Mouse (Mus musculus): ENCODE results near the gene Tmem167b. TPM values are rescaled to one million over a fixed set of nuclear protein-coding genes. Genes with fewer than 3 reads are reported as not detected.

Tmem167b gene
- total and polyA plus RNA-seq, 2 experiments from 2014 or later, result 22.4 to 25.4 TPM

GRCm38 (mm10) chr3:108513465-108513864 lies 48.8 kb downstream of the Tmem167b start:
- Histone ChIP-seq H3K9ac (replicated peaks; ENCODE audit: low read depth, low read length) (no peak overlapping the region), H3K36me3 (replicated peaks; ENCODE audit: control insufficient read depth, insufficient read depth, low read length) (no peaks in the 10 kb centered on the region), H3K4me1 (ENCODE audit: control insufficient read depth, insufficient read depth) (no peaks in the 10 kb centered on the region), H3K27me3 (ENCODE audit: control insufficient read depth, insufficient read depth, low read length) (no peaks in the 10 kb centered on the region), H3K27ac (ENCODE audit: low read depth) (no peak overlapping the region), H3K4me2 (ENCODE audit: low read depth, low read length) (no peak overlapping the region), H3K9me3 (replicated peaks; ENCODE audit: control insufficient read depth, low read length) (no peaks in the 10 kb centered on the region), H3K4me3 (ENCODE audit: low read depth, low read length) (no peak overlapping the region)
- no peak for TF ChIP-seq CTCF (IDR thresholded peaks at IDR 0.05; ENCODE audit: low read depth)
- TF ChIP-seq EP300 (IDR thresholded peaks at IDR 0.05; ENCODE audit: low read depth), result no peak
- WGBS, result 50% methylated on average over 3 of the region's 3 CpGs
- ATAC-seq (ENCODE audit: insufficient read depth, low read depth) (no peak), DNase-seq (ENCODE audit: low spot score) (no peak)

DNA sequence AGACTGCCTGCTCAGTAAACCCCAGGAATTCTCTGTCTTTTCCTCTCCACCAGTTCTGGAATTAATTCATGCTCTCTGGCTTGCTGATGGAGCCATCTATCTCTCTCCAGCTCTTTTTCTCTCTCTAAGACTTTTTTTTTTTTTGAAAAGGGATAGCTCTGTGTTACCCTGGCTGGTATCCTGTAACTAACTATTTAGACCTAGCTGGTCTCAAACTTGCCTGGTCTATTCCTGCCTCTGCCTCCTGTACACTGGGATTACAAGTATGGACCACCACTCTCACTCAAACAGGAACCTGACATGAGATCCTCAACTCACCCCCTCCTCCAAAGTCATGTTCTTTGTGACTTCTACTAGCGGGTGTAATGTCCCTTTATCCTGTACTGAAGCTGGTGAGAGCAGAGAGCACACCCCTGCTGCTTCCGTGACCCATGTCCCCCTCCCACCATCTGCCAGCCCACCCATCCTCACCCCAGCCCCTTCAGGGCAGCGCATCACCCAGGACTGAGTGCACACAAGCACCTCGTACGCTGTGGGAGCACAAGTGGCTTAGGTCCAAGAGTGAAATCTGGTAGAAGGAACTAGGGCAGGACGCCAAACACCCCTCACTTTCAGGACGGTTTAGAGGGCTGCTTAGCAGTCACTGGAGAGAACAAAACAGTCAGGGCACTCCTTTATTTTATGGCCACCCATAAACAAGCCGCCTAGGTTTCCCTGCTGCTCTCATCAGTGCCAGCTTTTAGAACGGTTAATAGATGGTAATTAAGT lies 51.4 kb downstream of the Tmem167b start:
- Histone ChIP-seq H3K27ac (ENCODE audit: low read depth) (no peak overlapping the region), H3K9me3 (replicated peaks; ENCODE audit: control insufficient read depth, low read length) (no peaks in the 10 kb centered on the region), H3K4me2 (ENCODE audit: low read depth, low read length) (no peak overlapping the region), H3K4me3 (ENCODE audit: low read depth, low read length) (no peak overlapping the region), H3K9ac (replicated peaks; ENCODE audit: low read depth, low read length) (no peak overlapping the region), H3K36me3 (replicated peaks; ENCODE audit: control insufficient read depth, insufficient read depth, low read length) (no peaks in the 10 kb centered on the region), H3K27me3 (ENCODE audit: control insufficient read depth, insufficient read depth, low read length) (no peaks in the 10 kb centered on the region), H3K4me1 (ENCODE audit: control insufficient read depth, insufficient read depth) (no peaks in the 10 kb centered on the region)
- TF ChIP-seq EP300 (IDR thresholded peaks at IDR 0.05; ENCODE audit: low read depth) (no peak), CTCF (IDR thresholded peaks at IDR 0.05; ENCODE audit: low read depth) (no peak)
- ATAC-seq (ENCODE audit: insufficient read depth, low read depth), result no peak
- 34% methylated on average over 9 of the region's 9 CpGs for WGBS
- DNase-seq (ENCODE audit: low spot score), result no peak

GRCm38 (mm10) chr3:108510156-108510555 lies 52.1 kb downstream of the Tmem167b start:
- Histone ChIP-seq H3K27me3 (ENCODE audit: control insufficient read depth, insufficient read depth, low read length) (no peaks in the 10 kb centered on the region), H3K4me2 (ENCODE audit: low read depth, low read length) (no peak overlapping the region), H3K9ac (replicated peaks; ENCODE audit: low read depth, low read length) (no peak overlapping the region), H3K4me3 (ENCODE audit: low read depth, low read length) (no peak overlapping the region), H3K27ac (ENCODE audit: low read depth) (no peak overlapping the region), H3K4me1 (ENCODE audit: control insufficient read depth, insufficient read depth) (no peaks in the 10 kb centered on the region), H3K36me3 (replicated peaks; ENCODE audit: control insufficient read depth, insufficient read depth, low read length) (no peaks in the 10 kb centered on the region), H3K9me3 (replicated peaks; ENCODE audit: control insufficient read depth, low read length) (no peaks in the 10 kb centered on the region)
- DNase-seq (ENCODE audit: low spot score) (no peak), ATAC-seq (ENCODE audit: insufficient read depth, low read depth) (no peak)
- WGBS, result 83% methylated on average over 2 of the region's 2 CpGs
- TF ChIP-seq EP300 (IDR thresholded peaks at IDR 0.05; ENCODE audit: low read depth), result no peak
- TF ChIP-seq CTCF (IDR thresholded peaks at IDR 0.05; ENCODE audit: low read depth), result no peak

DNA sequence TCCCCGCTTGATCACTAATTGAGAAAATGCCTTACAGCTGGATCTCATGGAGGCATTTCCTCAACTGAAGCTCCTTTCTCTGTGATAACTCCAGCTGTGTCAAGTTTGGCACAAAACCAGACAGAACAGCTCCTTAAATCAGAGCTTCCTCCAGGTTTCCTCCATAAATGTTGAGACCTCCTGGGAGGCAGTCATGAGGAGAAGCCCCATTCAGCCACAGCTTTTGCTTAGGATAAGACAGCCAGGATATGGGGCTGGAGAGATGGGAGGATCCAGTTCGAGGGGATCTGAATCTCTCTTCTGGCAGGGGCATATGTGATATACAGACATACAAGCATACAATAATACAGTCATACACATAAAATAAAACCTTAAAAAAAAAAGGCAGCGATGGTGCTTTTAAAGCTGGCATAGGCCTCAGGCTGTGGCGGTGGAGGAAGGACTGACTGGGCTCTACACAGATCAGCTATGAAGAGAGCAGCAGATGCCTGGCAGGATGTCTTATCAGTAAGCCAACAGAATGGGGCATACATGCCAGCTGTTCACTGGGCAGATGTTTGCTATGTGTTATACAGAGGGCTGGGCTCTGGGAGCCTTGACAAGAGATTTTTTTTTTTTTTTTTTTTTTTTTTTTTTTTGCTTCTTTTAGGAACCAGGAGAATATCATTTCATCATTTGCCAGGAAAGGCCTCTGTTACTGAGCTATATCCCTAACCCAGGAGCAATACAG lies 53.4 kb downstream of the Tmem167b start:
- Histone ChIP-seq H3K4me3 (ENCODE audit: low read depth, low read length) (no peak overlapping the region), H3K27me3 (ENCODE audit: control insufficient read depth, insufficient read depth, low read length) (no peaks in the 10 kb centered on the region), H3K4me1 (ENCODE audit: control insufficient read depth, insufficient read depth) (no peaks in the 10 kb centered on the region), H3K9me3 (replicated peaks; ENCODE audit: control insufficient read depth, low read length) (no peaks in the 10 kb centered on the region), H3K9ac (replicated peaks; ENCODE audit: low read depth, low read length) (no peak overlapping the region), H3K4me2 (ENCODE audit: low read depth, low read length) (no peak overlapping the region), H3K36me3 (replicated peaks; ENCODE audit: control insufficient read depth, insufficient read depth, low read length) (no peaks in the 10 kb centered on the region), H3K27ac (ENCODE audit: low read depth) (no peak overlapping the region)
- 75% methylated on average over 3 of the region's 4 CpGs for WGBS
- ATAC-seq (ENCODE audit: insufficient read depth, low read depth) (no peak), DNase-seq (ENCODE audit: low spot score) (no peak)
- TF ChIP-seq EP300 (IDR thresholded peaks at IDR 0.05; ENCODE audit: low read depth) (no peak), CTCF (IDR thresholded peaks at IDR 0.05; ENCODE audit: low read depth) (no peak)

Small RNAs within 50 kb of the gene (microRNA-seq; reads per million reads assigned to microRNA genes)
- not detected for gene Gm22860

Other genes with a start within 250 kb of the Tmem167b start
- 49.3 and 60.6 TPM in 2 replicates for gene Mybphl, start 197.6 kb downstream of the Tmem167b start, total RNA-seq (2014; rRNA removed; ENCODE audit: low replicate concordance)
- 90.0 and 123 TPM in 2 replicates for gene Mybphl, start 197.6 kb downstream of the Tmem167b start, polyA plus RNA-seq (2015; fragmentation: Nextera tagmentation; extraction: Ambion mirVana)
- 8.4 and 17.5 TPM in 2 replicates for gene Psrc1, start 178.6 kb downstream of the Tmem167b start, total RNA-seq (2014; rRNA removed; ENCODE audit: low replicate concordance)
- 5.0 and 5.4 TPM in 2 replicates for gene Psrc1, start 178.6 kb downstream of the Tmem167b start, polyA plus RNA-seq (2015; fragmentation: Nextera tagmentation; extraction: Ambion mirVana)
- 3.5 and 5.5 TPM in 2 replicates for gene Celsr2, start 146.9 kb downstream of the Tmem167b start, total RNA-seq (2014; rRNA removed; ENCODE audit: low replicate concordance)
- 1.2 and 1.9 TPM in 2 replicates for gene Celsr2, start 146.9 kb downstream of the Tmem167b start, polyA plus RNA-seq (2015; fragmentation: Nextera tagmentation; extraction: Ambion mirVana)
- gene Sars, start 117.3 kb downstream of the Tmem167b start, total RNA-seq (2014; rRNA removed; ENCODE audit: low replicate concordance), result 40.3 and 55.3 TPM in 2 replicates
- gene Sars, start 117.3 kb downstream of the Tmem167b start, polyA plus RNA-seq (2015; fragmentation: Nextera tagmentation; extraction: Ambion mirVana), result 74.4 and 77.7 TPM in 2 replicates
- gene 1700013F07Rik, start 28.3 kb downstream of the Tmem167b start, total RNA-seq (2014; rRNA removed; ENCODE audit: low replicate concordance), result not detected in 2 replicates
- not detected in 2 replicates for gene 1700013F07Rik, start 28.3 kb downstream of the Tmem167b start, polyA plus RNA-seq (2015; fragmentation: Nextera tagmentation; extraction: Ambion mirVana)
- gene 5330417C22Rik, start 25.9 kb downstream of the Tmem167b start, total RNA-seq (2014; rRNA removed; ENCODE audit: low replicate concordance), result 0.04 and 0.62 TPM in 2 replicates
- gene 5330417C22Rik, start 25.9 kb downstream of the Tmem167b start, polyA plus RNA-seq (2015; fragmentation: Nextera tagmentation; extraction: Ambion mirVana), result 0.34 and 1.6 TPM in 2 replicates
- 6.0 and 9.9 TPM in 2 replicates for gene Taf13, start 9.2 kb upstream of the Tmem167b start, total RNA-seq (2014; rRNA removed; ENCODE audit: low replicate concordance)
- gene Taf13, start 9.2 kb upstream of the Tmem167b start, polyA plus RNA-seq (2015; fragmentation: Nextera tagmentation; extraction: Ambion mirVana), result 29.6 and 30.3 TPM in 2 replicates
- gene Wdr47, start 28.8 kb upstream of the Tmem167b start, total RNA-seq (2014; rRNA removed; ENCODE audit: low replicate concordance), result 4.3 and 8.5 TPM in 2 replicates
- 4.3 and 5.2 TPM in 2 replicates for gene Wdr47, start 28.8 kb upstream of the Tmem167b start, polyA plus RNA-seq (2015; fragmentation: Nextera tagmentation; extraction: Ambion mirVana)
- gene Clcc1, start 91.4 kb upstream of the Tmem167b start, total RNA-seq (2014; rRNA removed; ENCODE audit: low replicate concordance), result 29.8 and 39.4 TPM in 2 replicates
- gene Clcc1, start 91.4 kb upstream of the Tmem167b start, polyA plus RNA-seq (2015; fragmentation: Nextera tagmentation; extraction: Ambion mirVana), result 46.4 and 49.1 TPM in 2 replicates
- gene Gpsm2, start 159.8 kb upstream of the Tmem167b start, total RNA-seq (2014; rRNA removed; ENCODE audit: low replicate concordance), result 8.7 and 15.8 TPM in 2 replicates
- 9.6 and 10.3 TPM in 2 replicates for gene Gpsm2, start 159.8 kb upstream of the Tmem167b start, polyA plus RNA-seq (2015; fragmentation: Nextera tagmentation; extraction: Ambion mirVana)
- not detected in 2 replicates for gene Aknad1, start 177.2 kb upstream of the Tmem167b start, total RNA-seq (2014; rRNA removed; ENCODE audit: low replicate concordance)
- 0.05 TPM in 1 of 2 replicates, not detected in the other for gene Aknad1, start 177.2 kb upstream of the Tmem167b start, polyA plus RNA-seq (2015; fragmentation: Nextera tagmentation; extraction: Ambion mirVana)